Mouse (Mus musculus) brain, embryonic 14.5 days (tissue): ENCODE data around the gene Hoxa5. TPM values are rescaled to one million over a fixed set of nuclear protein-coding genes. Genes with fewer than 3 reads are reported as not detected.

Experiments used
- DNase-seq: peaks from one replicate; pipeline ENCODE4 v3.0.0-alpha.2; 2011; ENCODE audit warnings: low read depth
- CTCF ChIP-seq: fragments of 200-500 bp; IDR thresholded peaks from 2 replicates; pipeline ENCODE4 v1.5.1; 2012; ENCODE audit warnings: inconsistent platforms, mild to moderate bottlenecking, moderate library complexity, borderline replicate concordance; ENCODE audit not compliant: insufficient read depth, insufficient read length; ENCODE audit errors: extremely low read depth
- POLR2A ChIP-seq: fragments of 200-500 bp; IDR thresholded peaks from 2 replicates; pipeline ENCODE4 v1.6.1; 2012; ENCODE audit warnings: mild to moderate bottlenecking, inconsistent platforms, borderline replicate concordance; ENCODE audit not compliant: poor library complexity, insufficient read depth, insufficient read length, severe bottlenecking; ENCODE audit errors: extremely low read depth
- polyA plus RNA-seq: library from polyadenylated mRNA; depleted of rRNA; stranded (reverse); fragments of >200 nt; gene quantifications from 2 replicates; pipeline ENCODE4 v1.2.3, GENCODE M21; 2012; rRNA removed

Hoxa5 gene
- polyA plus RNA-seq: 5.0 and 47.1 TPM in 2 replicates

GRCm38 (mm10) chr6:52204050-52204752, at the start of gene Hoxa5:
TSS of gene Hoxa5 (minus strand) at chr6:52204587.
- DNase-seq: no peak
- TF ChIP-seq POLR2A (no peak), CTCF (peak; percentile 71)

GRCm38 (mm10) chr6:52253511-52254500, 49.4 kb upstream of the Hoxa5 start:
- DNase-seq: peak; percentile 63

DNA sequence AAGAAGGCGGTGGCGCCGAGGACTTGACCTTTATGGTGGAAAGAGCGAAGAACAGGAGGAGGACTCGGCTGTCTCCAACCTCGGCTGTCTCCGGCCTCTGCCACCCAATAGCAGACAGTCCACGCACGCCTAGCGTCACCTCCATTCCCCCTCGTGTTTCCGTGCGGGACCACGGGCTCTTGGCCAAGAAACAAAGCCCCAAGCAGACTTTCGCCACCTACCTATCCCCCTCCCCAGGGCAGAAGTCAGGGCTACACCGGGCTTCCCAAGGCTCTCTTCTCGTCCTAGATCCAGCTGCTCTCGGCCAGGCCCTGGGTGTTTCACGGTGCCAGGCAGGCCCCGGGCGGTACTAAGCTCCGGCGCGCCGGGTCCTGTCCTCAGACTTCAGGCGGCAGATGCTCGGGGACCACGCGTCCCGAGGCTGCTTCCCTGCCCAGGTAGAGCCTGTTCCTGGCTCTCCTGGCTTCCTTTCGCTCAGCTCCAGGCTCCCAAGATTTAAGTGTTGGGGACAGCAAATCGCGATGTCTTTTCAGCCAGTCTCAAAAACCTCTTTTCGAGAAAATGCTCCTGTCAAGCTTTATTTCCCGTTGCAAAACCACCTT, 48.5 kb upstream of the Hoxa5 start:
- TF ChIP-seq POLR2A (no peak), CTCF (no peak)
- DNase-seq: peak; percentile 30

More at GRCm38 (mm10) chr6:52253511-52254500, 49.4 kb upstream of the Hoxa5 start:
- TF ChIP-seq CTCF (no peak), POLR2A (no peak)

DNA sequence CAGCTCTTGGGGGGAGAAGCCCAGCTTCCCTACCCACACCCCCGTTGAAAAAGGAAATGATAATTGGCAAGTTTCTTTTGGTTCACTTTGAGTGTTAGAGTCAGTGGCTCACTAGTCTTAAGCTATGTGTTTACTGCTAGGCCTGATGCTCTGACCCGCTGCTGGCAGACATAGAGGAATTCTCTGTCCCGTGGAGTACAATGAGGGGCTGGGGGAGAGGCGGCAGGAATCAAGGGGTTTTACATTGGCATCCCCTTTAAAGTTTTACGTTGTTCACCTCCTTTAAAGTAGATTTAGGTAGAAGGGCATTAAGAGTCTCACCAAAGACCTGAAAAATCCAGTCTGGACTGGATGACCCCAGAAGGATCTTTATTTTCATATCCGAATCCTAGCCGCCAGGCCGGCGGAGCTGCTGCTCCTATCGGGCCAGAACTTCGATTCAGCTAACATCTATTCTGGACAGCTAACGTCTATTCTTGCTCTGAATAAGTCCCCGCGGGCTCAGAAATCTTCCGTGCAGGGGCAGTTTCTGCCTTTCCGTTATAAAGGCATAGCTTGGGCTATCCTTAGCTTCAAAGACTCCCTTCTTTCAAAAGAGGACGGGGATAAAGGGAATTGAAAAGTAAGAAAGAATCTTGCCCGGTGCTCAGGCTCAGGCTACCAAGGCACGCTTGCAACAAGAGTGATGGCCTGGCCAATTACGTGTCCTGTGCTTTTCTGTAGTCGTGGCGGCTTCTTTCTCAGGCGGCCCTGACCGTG, 47.8 kb upstream of the Hoxa5 start:
- DNase-seq: peak; percentile 27
- TF ChIP-seq POLR2A: no peak
- no peak for TF ChIP-seq CTCF

- TF ChIP-seq POLR2A: no peak
- TF ChIP-seq CTCF: no peak
- no peak for DNase-seq
Observed at GRCm38 (mm10) chr6:52251177-52251879, 46.9 kb upstream of the Hoxa5 start.

DNA sequence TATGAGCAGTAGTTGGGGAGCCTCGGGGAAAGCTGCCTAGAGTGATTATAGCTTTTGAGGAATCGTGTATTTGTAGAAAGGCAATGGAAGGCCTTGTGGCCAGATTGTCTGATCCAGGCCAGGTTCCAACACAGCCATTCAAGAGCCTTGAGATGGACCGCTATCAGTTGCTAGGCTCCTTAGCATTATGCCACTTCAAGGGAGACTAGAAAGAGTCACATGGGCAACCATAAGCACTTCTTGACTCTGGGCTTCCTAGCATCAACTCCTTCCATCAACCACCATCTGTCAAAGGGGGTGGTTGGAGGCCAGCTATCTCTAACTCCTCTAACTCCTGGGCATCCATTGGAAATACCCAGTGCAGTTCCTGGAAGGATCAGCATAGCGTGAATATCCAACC, 45.4 kb upstream of the Hoxa5 start:
- DNase-seq: no peak
- TF ChIP-seq CTCF (no peak), POLR2A (no peak)

GRCm38 (mm10) chr6:52249415-52249738, 45.0 kb upstream of the Hoxa5 start:
- DNase-seq: no peak
- TF ChIP-seq CTCF (no peak), POLR2A (no peak)

DNA sequence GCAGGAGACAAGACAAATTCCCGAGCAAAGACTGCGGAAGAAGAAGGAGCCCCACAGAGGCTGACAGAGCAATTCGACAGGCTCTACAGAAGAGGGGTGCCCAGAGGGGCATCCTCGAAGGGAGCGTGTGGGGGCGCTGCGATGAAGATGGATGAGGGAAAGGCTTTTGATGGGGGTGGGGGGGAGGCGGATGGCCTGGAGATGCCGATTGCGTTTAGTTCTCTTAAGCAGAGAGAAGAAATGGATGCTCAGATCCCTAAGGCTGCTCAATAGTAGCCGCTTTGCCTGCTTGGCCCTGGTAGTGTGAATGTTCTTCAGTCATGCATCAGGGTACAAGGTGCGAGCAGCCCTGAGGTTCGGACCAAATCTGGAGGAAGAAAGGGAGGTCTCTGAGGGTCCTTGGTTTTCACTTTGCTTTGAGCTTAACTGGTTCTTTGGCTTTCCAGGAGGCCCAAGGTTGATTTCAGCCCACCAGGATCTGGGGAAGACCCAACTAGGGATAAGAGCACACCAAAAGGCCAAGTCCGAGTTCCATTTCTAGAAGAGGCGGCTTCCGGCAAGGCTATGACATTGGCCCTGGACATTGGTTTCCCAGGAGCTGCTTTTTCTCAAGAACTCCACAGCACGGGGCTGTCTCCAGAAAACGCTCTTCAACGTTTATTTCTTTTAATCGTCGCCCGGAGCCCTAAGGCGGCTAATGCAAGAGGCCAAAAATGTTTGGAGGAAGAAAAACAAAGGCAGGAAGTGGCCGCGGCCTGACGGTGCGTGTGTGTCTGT, 44.4 kb upstream of the Hoxa5 start:
- DNase-seq: no peak
- TF ChIP-seq POLR2A: no peak
- no peak for TF ChIP-seq CTCF

GRCm38 (mm10) chr6:52247766-52248637, 43.6 kb upstream of the Hoxa5 start:
- DNase-seq: no peak
- no peak for TF ChIP-seq POLR2A
- TF ChIP-seq CTCF: no peak

GRCm38 (mm10) chr6:52246916-52247315, 42.5 kb upstream of the Hoxa5 start:
- no peak for DNase-seq
- TF ChIP-seq POLR2A (no peak), CTCF (no peak)
